ENCODE assay signal across 8 mouse cellular contexts in genomic region chr1:34849745-34850342, GRCm38 (mm10). TPM values are rescaled to one million over a fixed set of nuclear protein-coding genes. Genes with fewer than 3 reads are reported as not detected.
A peak's percentile ranks its signal among the peaks of the same experiment; 100 is the strongest.
DNase-seq lines count a peak whose midpoint lies in the region; ATAC-seq and TF ChIP-seq lines count a peak whose summit lies in the region.

Gene Plekhb2 (plus strand): TSS chr1:34849976.

- no peaks in the 10 kb centered on the region for H3K36me3 ChIP-seq in embryonic facial prominence, embryonic 15.5 days
- H3K36me3 ChIP-seq in limb, embryonic 13.5 days, result no peaks in the 10 kb centered on the region
- no peaks in the 10 kb centered on the region for H3K36me3 ChIP-seq in midbrain, embryonic 15.5 days (replicated peaks)

- TF ChIP-seq POLR2A in bone marrow, adult 2 months (IDR thresholded peaks at IDR 0.05; ENCODE audit: borderline replicate concordance, control insufficient read depth, low read depth, low read length), result peak; percentile 94

- peak within 1 kb of the TSS; percentile 60 for H3K9ac ChIP-seq in embryonic facial prominence, embryonic 15.5 days
- peak within 1 kb of the TSS; percentile 76 for H3K9ac ChIP-seq in limb, embryonic 13.5 days
- peak within 1 kb of the TSS; percentile 92 for H3K9ac ChIP-seq in midbrain, embryonic 15.5 days

- no peaks in the 10 kb centered on the region for H3K27me3 ChIP-seq in embryonic facial prominence, embryonic 15.5 days
- H3K27me3 ChIP-seq in limb, embryonic 13.5 days, result no peaks in the 10 kb centered on the region
- no peaks in the 10 kb centered on the region for H3K27me3 ChIP-seq in midbrain, embryonic 15.5 days (replicated peaks)

- H3K9me3 ChIP-seq in embryonic facial prominence, embryonic 15.5 days (replicated peaks), result no peaks in the 10 kb centered on the region
- no peaks in the 10 kb centered on the region for H3K9me3 ChIP-seq in limb, embryonic 13.5 days
- H3K9me3 ChIP-seq in midbrain, embryonic 15.5 days, result no peaks in the 10 kb centered on the region

- H3K27ac ChIP-seq in bone marrow, adult 2 months (ENCODE audit: control insufficient read depth, insufficient read depth, low read depth, low read length, poor library complexity), result peak within 1 kb of the TSS; percentile 87
- no peak within 1 kb of the TSS for H3K27ac ChIP-seq in embryonic facial prominence, embryonic 15.5 days (replicated peaks)
- no peak within 1 kb of the TSS for H3K27ac ChIP-seq in limb, embryonic 13.5 days
- peak within 1 kb of the TSS; percentile 80 for H3K27ac ChIP-seq in midbrain, embryonic 15.5 days

- WGBS in bone marrow, adult 2 months, result under 1% methylated on average over 38 of the region's 40 CpGs
- under 1% methylated on average over 36 of the region's 40 CpGs for WGBS in embryonic facial prominence, embryonic 15.5 days
- 1% methylated on average over 36 of the region's 40 CpGs for WGBS in limb, embryonic 13.5 days
- WGBS in midbrain, embryonic 15.5 days, result under 1% methylated on average over 39 of the region's 40 CpGs

- peak; percentile 81 for ATAC-seq in embryonic facial prominence, embryonic 15.5 days (ENCODE audit: insufficient number of reproducible peaks, low FRiP score, low TSS enrichment, low read depth)
- ATAC-seq in limb, embryonic 13.5 days (ENCODE audit: low FRiP score, low read depth), result peak; percentile 75
- ATAC-seq in midbrain, embryonic 15.5 days (replicated peaks), result peak; percentile 90

- H3K4me2 ChIP-seq in embryonic facial prominence, embryonic 15.5 days (replicated peaks), result peak within 1 kb of the TSS; percentile 91
- peak within 1 kb of the TSS; percentile 84 for H3K4me2 ChIP-seq in limb, embryonic 13.5 days (replicated peaks)
- peak within 1 kb of the TSS; percentile 65 for H3K4me2 ChIP-seq in midbrain, embryonic 15.5 days

- H3K4me1 ChIP-seq in bone marrow, adult 2 months (ENCODE audit: control insufficient read depth, insufficient read depth, low read length), result peaks cover 1% of the 10 kb centered on the region; the same call in 1 of the 2 replicates
- H3K4me1 ChIP-seq in embryonic facial prominence, embryonic 15.5 days, result 0 out of 2 replicates have a peak, but pooled peaks cover 9% of the 10 kb centered on the region
- H3K4me1 ChIP-seq in limb, embryonic 13.5 days, result peaks cover 11% of the 10 kb centered on the region; the same call in 1 of the 2 replicates
- peaks cover 37% of the 10 kb centered on the region for H3K4me1 ChIP-seq in midbrain, embryonic 15.5 days

- peak; percentile 93 for DNase-seq in A20 (ENCODE audit: low read depth, low spot score)
- peak; percentile 90 for DNase-seq in heart, adult 9 months (ENCODE audit: low spot score in 2 of 2)
- peak; percentile 93 for DNase-seq in kidney, adult 9 months
- DNase-seq in spleen, adult 18-20 months, result peak; percentile 83 to 85

- TF ChIP-seq CTCF in bone marrow, adult 2 months (IDR thresholded peaks at IDR 0.05; ENCODE audit: control insufficient read depth, insufficient read depth, low read length), result no peak

- H3K4me3 ChIP-seq in bone marrow, adult 2 months (replicated peaks; ENCODE audit: control insufficient read depth, low read depth, low read length), result peak within 1 kb of the TSS; percentile 59
- H3K4me3 ChIP-seq in embryonic facial prominence, embryonic 15.5 days (replicated peaks), result peak within 1 kb of the TSS; percentile 72
- H3K4me3 ChIP-seq in limb, embryonic 13.5 days, result peak within 1 kb of the TSS; percentile 72
- H3K4me3 ChIP-seq in midbrain, embryonic 15.5 days, result peak within 1 kb of the TSS; percentile 89

RNA-seq across cellular contexts. Expression of gene Plekhb2, which starts in this region (rescaled TPM):
- polyA plus RNA-seq in bone marrow, adult 2 months (2011; ENCODE audit: insufficient read depth, insufficient read length, low replicate concordance, missing spikeins), result 57.1 and 61.9 TPM in 2 replicates
- polyA plus RNA-seq in embryonic facial prominence, embryonic 15.5 days (2015; fragmentation: Nextera tagmentation; extraction: Ambion mirVana), result 18.8 and 19.1 TPM in 2 replicates
- polyA plus RNA-seq in limb, embryonic 13.5 days (2015; fragmentation: Nextera tagmentation; extraction: Ambion mirVana), result 16.2 and 17.9 TPM in 2 replicates
- polyA plus RNA-seq in midbrain, embryonic 15.5 days (2015; fragmentation: Nextera tagmentation; extraction: Ambion mirVana), result 69.1 and 72.6 TPM in 2 replicates

Comparison
In these comparisons a context has a peak if more than half of its experiments do, and no peak if none do; other contexts are left out.
1. H3K27ac ChIP-seq: peak in bone marrow, adult 2 months (single experiment) and midbrain, embryonic 15.5 days (single experiment); none in embryonic facial prominence, embryonic 15.5 days (single experiment) and limb, embryonic 13.5 days (single experiment).
2. Peak in every context shown above with its lines, with median percentiles within 50 percentile points of each other: DNase-seq, H3K4me3 ChIP-seq, ATAC-seq, H3K4me2 ChIP-seq and H3K9ac ChIP-seq.